Mouse (Mus musculus): ENCODE measurements at regions not wholly inside any gene's neighbourhood (a gene's known extent, or its start where the extent isn't known, plus 50 kb on each side); places are given as distances from the start of the nearest gene placed in this dataset.

GRCm38 (mm10) chr13:48207824-48208223, 53.2 kb upstream of the Id4 start:
- no peak for TF ChIP-seq CTCF (IDR thresholded peaks at IDR 0.05; ENCODE audit: extremely low read depth, insufficient read length, insufficient replicate concordance, low read depth, low read length)
- no peak for TF ChIP-seq POLR2A (IDR thresholded peaks at IDR 0.05; ENCODE audit: low read depth, low read length)

Data from small intestine, adult 2 months (tissue).